Mouse (Mus musculus): ENCODE results near the gene Usp18.
A peak's percentile ranks its signal among the peaks of the same experiment; 100 is the strongest.

Gene Usp18

GRCm38 (mm10) chr6:121224993-121225392, 20.7 kb upstream of the Usp18 start:
- no peak for DNase-seq (ENCODE audit: low read depth, low spot score)

DNA sequence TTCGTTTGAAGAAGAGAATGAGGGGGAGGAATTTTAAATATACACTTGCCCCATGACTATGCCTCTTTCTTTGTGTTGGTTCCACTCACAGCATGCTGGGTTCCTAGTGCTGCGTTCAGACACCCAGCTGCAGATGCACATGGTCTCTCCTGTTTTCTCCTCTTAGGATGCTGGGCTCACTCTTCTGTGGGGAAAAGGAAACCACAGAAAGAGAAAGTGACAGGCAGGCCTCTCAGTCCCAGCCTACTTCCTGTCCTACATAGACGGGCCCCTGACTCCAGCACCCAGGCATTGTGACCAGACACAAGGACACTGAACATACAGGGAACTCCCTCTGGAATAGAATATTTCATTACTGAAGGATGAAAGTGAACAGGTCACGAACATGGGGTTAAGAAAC, 19.7 kb upstream of the Usp18 start:
- DNase-seq (ENCODE audit: low read depth, low spot score) = no peak

- DNase-seq (ENCODE audit: low read depth, low spot score) = no peak
Observed at GRCm38 (mm10) chr6:121226744-121227143, 19.0 kb upstream of the Usp18 start.

DNA sequence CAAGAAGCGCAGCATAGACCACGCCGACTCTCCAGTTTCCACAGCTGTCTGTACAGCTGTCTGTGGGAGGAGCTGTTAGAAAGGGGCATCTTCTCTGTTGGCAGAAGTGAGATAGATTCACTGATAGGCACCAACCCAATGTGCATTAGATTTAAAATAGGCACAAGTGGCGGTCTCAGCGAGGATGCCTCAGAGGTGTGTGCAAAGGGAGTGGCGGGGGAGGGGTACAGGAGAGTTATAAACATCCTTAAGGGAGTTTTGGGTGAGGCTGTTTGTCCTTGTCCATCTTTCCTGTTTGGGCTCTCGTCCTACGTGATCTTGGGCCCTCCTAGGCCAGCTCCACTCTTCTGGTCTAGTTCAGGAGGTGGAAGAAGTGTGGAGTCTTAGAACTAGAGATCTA, 17.3 kb upstream of the Usp18 start:
- no peak for DNase-seq (ENCODE audit: low read depth, low spot score)

DNA sequence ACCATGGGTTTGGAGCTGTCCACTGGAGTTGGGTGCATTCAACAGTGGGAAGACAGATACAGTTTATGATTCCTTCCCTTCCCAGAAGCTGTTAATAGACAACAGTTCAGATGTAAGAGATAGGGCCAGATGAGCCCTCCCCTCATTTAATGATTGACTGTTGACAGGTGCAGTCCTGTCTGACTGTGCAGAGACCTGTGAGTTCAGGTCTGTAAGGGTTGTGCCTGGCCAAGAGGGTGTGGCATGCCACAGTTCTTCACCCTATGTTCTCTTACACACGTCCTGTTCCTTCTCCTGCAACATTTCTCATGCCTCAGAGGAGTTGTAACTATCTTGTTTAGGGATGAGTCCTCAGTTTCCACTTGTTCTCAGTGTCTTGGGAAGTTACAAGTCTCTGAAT, 13.1 kb upstream of the Usp18 start:
- no peak for DNase-seq (ENCODE audit: low read depth, low spot score)

DNA sequence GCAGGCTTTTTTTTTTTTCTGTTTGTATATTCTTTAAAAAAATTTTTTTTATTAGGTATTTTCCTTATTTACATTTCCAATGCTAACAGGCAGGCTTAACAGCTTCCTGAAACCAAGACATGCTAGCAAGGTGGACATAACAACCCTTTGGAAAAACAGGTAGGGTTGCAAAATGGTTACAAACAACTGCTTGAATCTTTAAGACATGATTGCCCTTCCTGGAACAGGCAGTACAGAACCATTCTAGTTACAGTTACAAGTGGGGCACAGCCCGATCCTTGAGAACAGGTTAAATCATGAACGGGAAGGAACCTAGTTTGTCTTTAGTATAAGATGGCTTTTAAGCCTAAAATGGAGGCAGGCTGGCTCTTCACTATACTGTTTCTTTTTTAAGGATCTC, 9.3 kb upstream of the Usp18 start:
- no peak for DNase-seq (ENCODE audit: low read depth, low spot score)

GRCm38 (mm10) chr6:121238209-121238608, 7.5 kb upstream of the Usp18 start:
- no peak for DNase-seq (ENCODE audit: low read depth, low spot score)

DNA sequence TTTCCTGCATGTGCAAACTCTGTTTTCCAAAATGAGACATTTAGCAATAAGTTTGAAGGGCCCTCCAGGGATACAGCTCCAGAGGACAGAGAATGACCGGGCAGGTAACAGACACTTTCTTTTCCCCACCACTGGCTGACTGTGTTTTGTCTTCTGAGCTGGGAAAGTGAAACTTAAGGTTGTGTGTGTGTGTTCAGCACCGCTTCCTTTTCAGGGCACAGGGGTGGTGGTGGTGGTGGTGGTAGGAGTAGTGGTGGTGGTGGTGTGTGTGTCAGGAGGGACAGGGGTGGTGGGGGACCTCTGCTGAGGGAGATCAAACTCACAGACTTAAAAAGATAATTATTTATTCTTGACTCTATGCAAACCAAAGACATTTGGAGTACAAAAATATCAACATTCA, 3.9 kb upstream of the Usp18 start:
- DNase-seq (ENCODE audit: low read depth, low spot score) = no peak

- DNase-seq (ENCODE audit: low read depth, low spot score) = no peak
Observed at GRCm38 (mm10) chr6:121243161-121243560, 2.5 kb upstream of the Usp18 start.

DNA sequence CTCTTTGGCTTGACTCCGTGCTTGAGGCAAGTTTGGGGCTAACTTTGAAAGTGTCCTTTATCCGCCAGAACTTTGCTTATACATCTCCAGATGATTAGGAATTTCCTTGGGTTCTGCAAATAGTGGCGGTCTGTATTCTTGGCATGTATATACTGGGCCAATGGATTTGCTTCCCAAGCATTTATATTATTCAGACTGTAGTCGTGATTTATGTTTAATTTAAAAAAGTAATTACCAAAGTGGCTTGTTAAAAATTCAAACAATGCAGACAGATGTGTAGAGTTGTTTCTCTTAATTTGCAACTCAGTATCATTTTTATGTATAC, 293 bp downstream of the Usp18 start:
- DNase-seq (ENCODE audit: low read depth, low spot score) = no peak

DNA sequence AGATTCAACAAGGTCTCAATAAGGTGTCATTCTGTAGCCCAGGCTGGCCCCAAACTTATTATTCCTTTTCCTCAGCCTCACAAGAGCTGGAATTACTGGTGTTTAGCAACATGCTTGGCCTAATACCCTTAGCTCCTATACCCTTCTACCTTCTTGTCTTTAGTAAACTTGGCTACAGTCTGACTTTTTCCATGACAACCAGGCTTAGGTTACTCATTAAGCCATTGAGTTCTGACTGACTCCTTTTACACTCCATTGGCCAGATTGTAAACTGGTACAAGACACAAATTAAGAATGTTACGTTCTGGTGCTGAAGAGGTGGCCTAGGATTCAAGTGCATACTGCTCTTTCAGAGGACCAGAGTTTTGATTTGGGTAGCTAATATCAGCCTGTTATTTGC, 4.7 kb downstream of the Usp18 start:
- no peak for DNase-seq (ENCODE audit: low read depth, low spot score)

- DNase-seq (ENCODE audit: low read depth, low spot score) = no peak
Observed at GRCm38 (mm10) chr6:121251256-121251655, 5.5 kb downstream of the Usp18 start.

DNA sequence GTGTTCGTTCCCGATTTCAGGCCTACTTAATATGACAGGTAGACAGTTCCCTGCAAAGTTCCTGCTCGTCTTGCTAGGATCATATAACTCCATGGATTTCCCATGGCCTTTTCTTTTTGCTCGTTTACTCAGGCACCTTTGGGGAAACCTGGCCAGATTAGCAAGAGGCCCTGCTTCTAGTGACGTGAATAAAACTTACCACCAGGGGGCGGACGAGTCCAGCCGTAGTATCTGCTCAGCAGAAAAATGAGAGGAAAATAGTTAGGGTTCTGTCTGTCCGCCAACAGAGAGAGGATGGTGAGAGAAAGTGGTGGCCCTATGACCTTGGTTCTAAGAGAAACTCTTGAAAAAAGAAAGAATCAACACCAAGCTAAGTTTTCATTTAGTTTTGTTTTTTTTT, 14.8 kb downstream of the Usp18 start:
- DNase-seq (ENCODE audit: low read depth, low spot score) = peak; percentile 52

- no peak for DNase-seq (ENCODE audit: low read depth, low spot score)
Observed at GRCm38 (mm10) chr6:121261233-121261632, 15.5 kb downstream of the Usp18 start.

- DNase-seq (ENCODE audit: low read depth, low spot score) = no peak
Observed at GRCm38 (mm10) chr6:121262004-121262403, 16.3 kb downstream of the Usp18 start.

DNA sequence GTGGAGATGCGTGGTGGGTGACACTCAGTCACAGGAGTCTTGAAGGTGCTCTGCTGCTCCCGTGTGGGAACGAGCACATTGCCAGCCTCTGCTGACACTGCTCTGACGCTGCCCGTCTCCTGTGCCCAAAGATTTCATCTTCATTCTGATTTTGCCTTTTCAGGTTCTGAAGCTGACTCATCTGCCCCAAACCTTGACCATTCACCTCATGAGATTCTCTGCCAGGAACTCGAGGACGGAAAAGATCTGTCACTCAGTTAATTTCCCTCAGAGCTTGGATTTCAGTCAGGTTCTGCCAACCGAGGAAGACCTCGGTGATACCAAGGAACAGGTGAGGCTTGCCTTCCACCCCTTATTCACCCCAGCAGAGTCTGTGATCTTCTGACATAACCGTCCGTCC, 16.8 kb downstream of the Usp18 start:
- DNase-seq (ENCODE audit: low read depth, low spot score) = no peak

- no peak for DNase-seq (ENCODE audit: low read depth, low spot score)
Observed at GRCm38 (mm10) chr6:121270156-121270555, 24.4 kb downstream of the Usp18 start.

DNA sequence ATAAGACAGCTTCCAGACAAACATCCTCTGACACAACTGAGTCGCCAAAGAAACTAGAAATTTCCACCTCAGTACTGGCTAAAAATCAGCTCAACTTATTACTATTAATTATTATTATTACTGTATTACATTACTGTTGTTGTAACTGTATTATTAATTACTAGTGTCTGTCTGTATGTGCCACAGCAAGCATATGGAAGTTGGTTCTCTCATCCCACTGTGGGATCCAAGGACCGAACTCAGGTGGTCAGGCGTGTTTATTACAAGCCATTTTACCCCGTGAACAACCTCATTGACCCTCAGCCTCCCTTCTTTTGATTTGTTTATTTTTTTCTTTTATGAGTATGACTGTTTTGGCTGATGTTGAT, 26.0 kb downstream of the Usp18 start:
- DNase-seq (ENCODE audit: low read depth, low spot score) = no peak

GRCm38 (mm10) chr6:121272075-121272800, 26.5 kb downstream of the Usp18 start:
- peak; percentile 87 for DNase-seq (ENCODE audit: low read depth, low spot score)

GRCm38 (mm10) chr6:121274356-121274755, 28.6 kb downstream of the Usp18 start:
- DNase-seq (ENCODE audit: low read depth, low spot score) = peak; percentile 39

DNA sequence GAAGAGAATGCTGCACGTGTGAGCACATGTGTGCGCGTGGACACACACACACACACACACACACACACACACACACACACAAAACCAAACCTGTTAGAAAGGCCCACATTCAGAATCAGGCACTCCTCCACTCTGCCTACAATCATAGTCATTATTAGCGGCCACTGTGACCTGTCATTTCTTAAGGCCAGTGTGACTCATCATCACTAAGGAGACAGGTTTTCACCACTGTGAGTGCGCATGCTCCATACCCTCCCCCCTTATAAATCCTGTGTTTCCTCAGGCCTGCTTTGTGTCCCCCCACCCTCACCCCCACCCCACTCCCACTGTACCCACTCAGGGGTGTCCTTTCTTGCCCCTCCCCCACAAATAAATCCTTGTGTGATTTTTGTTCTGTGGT, 38.4 kb downstream of the Usp18 start:
- DNase-seq (ENCODE audit: low read depth, low spot score) = no peak

DNA sequence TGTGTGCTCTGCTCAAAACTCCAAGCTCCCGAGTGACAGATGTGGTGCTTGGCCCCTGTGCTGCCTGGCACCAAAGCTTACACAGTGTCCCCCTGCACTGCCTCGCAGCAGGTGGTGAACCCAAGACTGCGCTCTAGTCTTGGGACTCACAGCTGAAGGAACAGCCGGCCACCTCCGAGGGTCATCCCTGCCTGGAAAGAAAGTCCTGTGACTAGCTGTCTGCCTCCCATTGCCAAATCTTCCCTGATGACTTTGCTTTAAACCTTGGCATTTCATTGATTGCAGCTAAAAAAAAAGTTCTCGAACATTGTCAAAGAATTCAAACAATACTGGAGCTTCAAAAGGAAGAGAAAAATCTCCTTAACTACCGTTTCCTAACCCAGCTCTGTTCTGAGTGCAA, 53.6 kb downstream of the Usp18 start:
- no peak for DNase-seq (ENCODE audit: low read depth, low spot score)

DNA sequence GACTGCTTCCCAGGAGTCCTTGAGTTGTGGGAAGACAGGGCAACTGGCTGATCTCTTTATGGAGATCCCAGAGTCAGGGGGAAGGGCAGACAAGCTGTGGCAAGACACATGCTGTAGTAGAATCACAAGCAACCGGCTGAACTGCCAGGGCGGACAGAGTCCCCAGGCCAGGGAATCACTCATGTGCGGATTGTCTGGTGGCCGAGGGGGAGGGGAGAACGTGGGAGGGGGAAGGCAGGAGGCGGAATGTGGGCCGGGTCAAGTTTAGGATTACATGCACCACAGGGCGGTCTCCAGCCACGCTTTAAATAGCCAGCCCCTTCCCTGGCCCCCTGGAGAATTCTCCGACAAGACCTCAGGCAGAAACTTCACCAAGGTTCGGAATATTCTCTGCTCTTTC, 54.2 kb downstream of the Usp18 start, which contains the start of gene Slc6a13:
Slc6a13 (plus strand) TSS at position 274 of the 400 bp plus-strand sequence.
- peak; percentile 61 for DNase-seq (ENCODE audit: low read depth, low spot score)

DNA sequence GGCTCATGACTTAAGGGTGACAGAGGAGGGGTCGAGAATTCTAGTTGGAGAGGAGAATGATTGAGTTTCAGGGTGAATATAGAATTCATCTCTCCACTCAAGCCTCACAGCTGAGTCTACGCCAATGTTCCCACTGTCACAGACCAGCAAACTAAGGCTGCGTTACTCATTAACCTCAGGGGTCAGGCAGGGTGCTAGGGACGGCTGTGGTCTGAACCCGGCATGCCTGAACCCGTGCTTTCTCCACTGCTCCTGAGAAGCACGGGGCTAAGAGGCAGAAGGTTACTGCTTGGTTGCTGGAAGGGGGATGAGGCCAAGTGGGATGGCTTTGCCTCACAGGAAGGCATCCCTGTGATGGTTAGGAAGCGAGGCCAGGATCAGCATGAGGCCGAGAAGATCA, 54.8 kb downstream of the Usp18 start:
- DNase-seq (ENCODE audit: low read depth, low spot score) = no peak

Data from forelimb bud, embryonic 11.5 days (tissue).